Mouse (Mus musculus): ENCODE data around the gene Sema3f.

GRCm38 (mm10) chr9:107688939-107689338, 21.3 kb downstream of the Sema3f start:
- TF ChIP-seq POLR2A (IDR thresholded peaks at IDR 0.05; ENCODE audit: borderline replicate concordance, extremely low read depth, insufficient read depth, insufficient read length, poor library complexity, severe bottlenecking) (no peak), CTCF (IDR thresholded peaks at IDR 0.05; ENCODE audit: borderline replicate concordance, extremely low read depth, insufficient read depth, insufficient read length) (no peak)

Data from brain, embryonic 14.5 days (tissue).